Mouse (Mus musculus): ENCODE results near the gene Crtac1.
A peak's percentile ranks its signal among the peaks of the same experiment; 100 is the strongest.

Crtac1 gene

DNA sequence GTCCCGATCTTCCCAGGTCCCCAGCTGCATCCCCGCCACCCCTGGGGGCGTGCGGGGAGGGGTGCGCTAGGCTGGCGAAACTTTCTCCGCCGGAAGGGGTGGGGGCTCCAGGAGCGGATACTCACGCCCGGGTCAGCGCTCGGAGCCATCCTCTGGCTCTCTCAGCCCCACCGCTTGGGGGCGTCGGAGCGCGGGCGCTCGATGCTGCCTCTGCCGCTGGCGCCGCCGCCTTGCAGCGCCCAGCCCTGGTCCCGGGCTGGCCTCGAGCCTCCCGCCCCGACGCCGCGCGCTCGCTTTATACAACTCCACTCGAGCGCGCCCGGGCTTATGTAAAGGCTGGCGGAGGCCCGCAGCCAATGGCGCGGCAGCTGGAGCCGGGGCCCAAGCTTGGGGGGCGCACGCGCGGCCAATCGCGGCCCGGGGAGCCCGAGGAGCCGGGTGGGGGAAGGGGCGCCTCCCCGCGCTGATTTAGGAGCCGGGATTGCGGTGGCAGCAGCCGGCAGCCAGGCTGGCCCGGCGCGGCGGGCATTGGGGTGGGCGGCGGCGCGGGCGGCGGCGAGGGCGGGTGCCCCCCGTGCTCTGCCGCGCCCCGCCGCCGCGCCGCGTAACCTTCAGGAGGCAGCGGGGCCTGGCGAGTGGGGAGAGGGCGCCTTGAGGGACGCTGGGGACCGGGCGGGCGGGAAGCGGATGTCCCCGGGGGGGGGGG lies at the start of gene Crtac1:
Crtac1 (minus strand) TSS at position 299 of the 706 bp plus-strand sequence.
- DNase-seq (ENCODE audit: low read depth), result no peak

DNA sequence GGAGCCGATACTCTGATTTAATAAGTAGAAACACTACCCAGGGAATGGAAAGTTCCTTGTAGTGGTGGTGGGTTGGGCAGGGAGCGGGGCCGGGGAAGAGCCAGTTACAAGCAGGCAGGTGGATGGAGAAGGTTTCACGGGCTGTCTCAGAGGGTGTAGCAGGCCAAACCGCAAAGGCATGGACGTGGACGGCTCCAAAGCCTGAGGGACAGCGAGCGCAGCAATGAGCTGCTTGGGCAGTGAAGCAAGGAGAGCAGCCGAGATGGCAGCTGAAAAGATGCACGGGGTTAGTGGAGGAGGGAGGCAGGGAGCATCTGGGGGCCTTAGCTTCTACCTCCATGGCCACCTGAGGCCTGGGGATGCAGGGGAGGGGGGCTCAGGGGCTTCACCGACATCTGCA lies 46.7 kb upstream of the Crtac1 start:
- DNase-seq (ENCODE audit: low read depth), result no peak

DNA sequence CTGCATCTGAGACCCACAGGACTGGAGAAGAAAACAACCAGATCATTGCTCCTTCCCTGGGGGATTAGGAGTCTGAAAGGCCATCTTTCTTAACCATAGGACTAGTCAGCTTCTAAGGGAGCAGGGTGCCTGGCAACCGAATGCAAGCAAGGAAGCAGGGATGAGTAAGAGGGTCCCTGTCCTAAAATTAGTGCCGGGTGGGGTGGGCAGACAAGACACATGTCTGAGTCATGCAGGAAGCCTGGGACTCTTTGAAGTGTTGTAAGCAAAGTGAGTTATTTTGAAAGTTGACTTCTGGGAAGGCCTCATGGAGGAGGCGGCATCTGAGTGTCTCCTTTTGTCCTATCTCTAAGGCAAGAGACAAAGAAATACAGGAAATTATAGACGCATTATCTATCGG lies 46.2 kb upstream of the Crtac1 start:
- DNase-seq (ENCODE audit: low read depth), result no peak

DNA sequence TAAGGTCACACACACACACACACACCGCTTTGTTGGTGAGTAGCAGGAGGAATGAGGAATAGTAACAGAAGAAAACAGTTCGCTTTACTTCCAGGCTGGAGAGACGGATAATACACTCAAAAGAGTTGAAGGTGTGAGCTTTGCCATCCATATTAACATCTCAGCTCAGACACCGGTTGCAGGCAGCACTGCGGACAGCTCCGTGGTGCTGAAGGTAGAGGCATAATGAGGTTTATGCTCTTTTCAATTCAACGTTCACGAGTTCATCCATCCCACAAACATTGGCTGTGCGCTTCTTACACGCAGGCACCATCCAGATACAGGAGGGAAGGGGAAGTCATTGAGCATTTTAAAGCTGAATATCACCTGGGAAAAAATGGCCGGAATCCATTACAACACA lies 41.2 kb upstream of the Crtac1 start:
- no peak for DNase-seq (ENCODE audit: low read depth)

GRCm38 (mm10) chr19:42471571-42471970 lies 40.0 kb upstream of the Crtac1 start:
- DNase-seq (ENCODE audit: low read depth), result no peak

- DNase-seq (ENCODE audit: low read depth), result no peak
Observed at GRCm38 (mm10) chr19:42461851-42462250, 30.3 kb upstream of the Crtac1 start.

DNA sequence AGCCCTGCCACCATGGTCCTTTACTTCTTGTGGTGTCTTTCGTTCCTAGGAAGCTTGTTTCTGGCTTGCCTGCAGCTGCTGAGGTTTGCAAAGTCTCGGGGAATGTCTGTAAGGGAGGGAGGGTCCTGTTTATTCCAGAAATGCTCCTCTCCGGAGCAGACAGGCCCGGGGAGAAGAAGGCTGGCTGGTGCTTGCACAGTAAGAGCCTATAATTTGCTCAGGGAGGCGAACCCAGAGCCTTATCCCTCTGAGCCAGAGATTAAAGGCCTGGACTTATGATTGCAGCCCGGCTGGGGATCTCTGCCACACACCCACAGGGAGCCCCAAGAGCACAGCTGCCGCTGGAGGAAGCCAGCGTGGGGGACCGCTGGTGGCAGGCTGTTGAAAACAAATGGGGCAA lies 29.8 kb upstream of the Crtac1 start:
- DNase-seq (ENCODE audit: low read depth), result no peak

GRCm38 (mm10) chr19:42459512-42459911 lies 27.9 kb upstream of the Crtac1 start:
- DNase-seq (ENCODE audit: low read depth), result no peak

GRCm38 (mm10) chr19:42454481-42455236 lies 23.1 kb upstream of the Crtac1 start:
- DNase-seq (ENCODE audit: low read depth), result no peak

DNA sequence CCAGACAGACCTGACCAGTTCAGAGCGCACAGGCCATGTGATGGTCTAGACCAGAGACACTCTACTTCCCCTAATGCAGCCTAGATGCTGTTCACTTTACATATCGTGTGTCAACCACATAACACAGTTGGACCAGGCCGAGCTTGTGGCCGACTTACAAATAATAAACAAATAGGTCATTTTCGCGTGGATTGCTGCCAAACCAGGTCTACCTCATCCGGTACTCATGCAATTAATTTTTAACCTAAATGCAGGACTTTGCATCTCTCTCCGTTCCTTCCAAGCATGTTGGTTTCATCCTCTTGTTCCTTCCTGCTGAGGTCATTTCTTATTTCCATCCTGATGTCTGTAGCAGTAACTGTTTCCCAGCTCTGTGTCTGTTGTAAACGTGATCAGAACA lies 22.4 kb upstream of the Crtac1 start:
- DNase-seq (ENCODE audit: low read depth), result no peak

- no peak for DNase-seq (ENCODE audit: low read depth)
Observed at GRCm38 (mm10) chr19:42452539-42452938, 21.0 kb upstream of the Crtac1 start.

- DNase-seq (ENCODE audit: low read depth), result no peak
Observed at GRCm38 (mm10) chr19:42448539-42448938, 17.0 kb upstream of the Crtac1 start.

DNA sequence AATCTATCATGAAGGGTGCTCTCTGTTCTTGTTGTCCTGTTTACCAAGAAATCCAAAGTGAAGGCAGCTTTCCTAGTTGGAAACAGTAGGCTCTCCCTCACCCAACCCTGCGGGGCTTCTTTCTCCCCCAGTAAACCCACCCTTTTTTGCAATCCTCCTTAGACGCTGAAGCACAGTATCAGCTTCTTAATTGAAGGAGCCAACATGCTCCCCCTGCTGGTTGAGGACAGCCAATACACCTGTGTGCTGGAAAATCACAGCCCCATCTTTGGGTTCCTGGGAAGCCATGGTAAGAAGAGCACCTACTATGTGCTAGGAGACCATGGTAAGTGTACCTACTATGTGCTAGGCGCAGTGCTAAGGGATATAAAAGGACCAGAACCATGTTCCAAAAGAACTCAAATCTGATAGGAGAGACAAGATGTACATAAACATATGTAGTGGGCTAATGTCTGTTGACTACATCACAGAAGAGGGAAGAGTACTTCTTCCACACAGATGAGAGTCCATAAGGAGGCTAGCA lies 12.4 kb upstream of the Crtac1 start:
- peak; percentile 50 for DNase-seq (ENCODE audit: low read depth)

DNA sequence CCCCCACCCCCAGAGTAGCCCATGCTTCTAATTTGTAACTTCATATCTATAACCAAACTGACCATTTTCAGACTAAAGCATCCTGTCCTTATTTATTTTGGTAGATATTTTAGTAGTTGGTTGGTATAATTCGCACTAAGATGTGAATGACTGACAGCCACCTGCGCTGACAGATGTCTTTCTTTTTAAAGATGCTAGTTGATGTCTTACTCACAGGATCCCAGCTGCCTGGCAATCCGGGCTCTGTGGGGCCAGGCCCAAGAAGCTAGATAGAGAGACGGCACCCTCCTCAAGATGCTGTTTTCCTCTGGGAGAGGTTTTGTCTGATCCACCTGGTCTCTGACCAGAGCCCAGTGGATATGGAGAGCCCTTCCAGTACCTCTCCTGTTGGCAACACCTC lies 11.7 kb upstream of the Crtac1 start:
- no peak for DNase-seq (ENCODE audit: low read depth)

GRCm38 (mm10) chr19:42442246-42443197 lies 10.9 kb upstream of the Crtac1 start:
- DNase-seq (ENCODE audit: low read depth), result no peak

DNA sequence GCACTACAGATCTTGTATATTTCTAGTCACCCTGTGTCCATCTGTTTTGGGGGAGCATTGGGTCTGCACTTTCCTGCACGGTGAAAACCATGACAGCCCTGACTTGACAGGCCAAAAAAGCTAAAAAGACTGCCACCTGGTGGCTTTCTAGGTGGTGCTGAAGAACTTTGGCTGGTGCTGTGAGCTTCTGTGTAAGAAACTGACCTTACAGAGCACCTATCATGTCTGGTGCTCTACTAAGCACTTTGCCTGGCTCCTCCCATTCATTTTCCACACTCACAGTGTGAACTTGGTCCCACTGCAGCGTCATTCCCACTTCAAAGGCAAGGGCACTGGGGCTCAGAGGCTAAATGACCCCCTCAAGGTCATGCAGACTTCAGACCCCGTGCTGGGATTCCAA lies 8.5 kb upstream of the Crtac1 start:
- no peak for DNase-seq (ENCODE audit: low read depth)

DNA sequence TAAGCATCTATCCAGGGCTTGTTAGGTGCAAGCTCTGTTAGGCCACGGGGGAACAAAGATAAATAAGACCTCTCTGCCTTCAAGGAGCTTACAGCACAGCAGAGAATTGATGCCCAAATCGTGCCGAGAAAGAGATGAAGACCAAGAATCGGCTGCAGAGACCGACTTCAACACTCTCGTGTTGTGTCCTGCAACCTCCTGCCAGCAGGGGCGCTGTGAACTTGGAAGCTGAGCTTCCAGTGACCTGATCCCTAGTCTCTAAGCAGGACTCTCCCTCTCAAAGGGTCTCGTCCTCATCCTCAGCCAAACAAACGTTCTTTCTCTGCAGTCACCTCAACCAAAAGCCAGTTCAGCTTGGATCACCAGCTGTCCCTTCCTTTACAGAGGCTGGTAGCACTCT lies 7.8 kb upstream of the Crtac1 start:
- peak; percentile 9 for DNase-seq (ENCODE audit: low read depth)

DNA sequence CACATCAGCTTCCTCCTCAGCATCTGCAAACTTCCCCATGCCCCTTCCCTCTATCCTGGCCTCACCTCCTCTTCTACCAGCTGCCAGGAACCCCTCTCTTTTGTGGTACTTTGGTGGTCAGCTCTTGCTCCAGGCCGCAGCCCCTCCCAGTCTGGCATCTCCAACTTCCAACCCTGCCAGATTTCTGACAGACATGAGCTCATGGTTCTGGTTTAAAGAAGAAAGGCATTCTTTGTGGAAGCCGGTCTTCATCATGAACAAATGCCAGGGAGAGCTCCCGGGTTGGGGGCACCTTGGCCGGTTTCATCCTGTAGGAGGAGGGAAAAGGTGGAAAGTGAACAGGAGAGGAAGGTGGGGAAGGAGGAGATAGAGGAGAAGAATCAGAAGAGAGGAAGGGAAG lies 4.0 kb upstream of the Crtac1 start:
- DNase-seq (ENCODE audit: low read depth), result no peak

- no peak for DNase-seq (ENCODE audit: low read depth)
Observed at GRCm38 (mm10) chr19:42432761-42433160, 1.2 kb upstream of the Crtac1 start.

- no peak for DNase-seq (ENCODE audit: low read depth)
Observed at GRCm38 (mm10) chr19:42432191-42432590, 608 bp upstream of the Crtac1 start.

- no peak for DNase-seq (ENCODE audit: low read depth)
Observed at GRCm38 (mm10) chr19:42430981-42431380, 602 bp downstream of the Crtac1 start.

DNA sequence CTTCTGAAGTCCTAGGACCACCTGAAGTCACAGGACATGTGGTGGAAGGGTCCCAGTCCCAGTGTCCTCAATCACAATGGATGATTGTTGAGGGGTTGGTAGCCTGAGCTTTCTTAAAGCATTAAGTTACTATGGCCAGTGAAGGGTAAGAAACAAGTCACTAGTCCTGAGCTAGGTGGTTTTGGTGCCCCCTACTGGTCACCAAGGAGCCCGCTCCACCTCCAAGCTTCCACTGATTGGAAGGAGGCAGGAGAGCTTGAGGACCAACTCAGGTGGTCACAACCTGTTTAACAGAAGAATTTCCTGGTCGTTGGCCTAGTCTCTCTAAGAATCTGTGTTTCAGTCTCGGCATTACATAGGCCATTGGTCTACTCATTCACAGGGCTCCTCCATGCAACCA lies 2.2 kb downstream of the Crtac1 start:
- peak; percentile 41 for DNase-seq (ENCODE audit: low read depth)
